Mouse (Mus musculus) mesoderm, embryonic 11.5 days (tissue): ENCODE results near the gene Sez6.
A peak's percentile ranks its signal among the peaks of the same experiment; 100 is the strongest.

ENCODE experiments used
- DNase-seq: peaks from one replicate; pipeline ENCODE4 v3.0.0-alpha.2; 2012; ENCODE audit warnings: low read depth, low spot score

The Sez6 gene

DNA sequence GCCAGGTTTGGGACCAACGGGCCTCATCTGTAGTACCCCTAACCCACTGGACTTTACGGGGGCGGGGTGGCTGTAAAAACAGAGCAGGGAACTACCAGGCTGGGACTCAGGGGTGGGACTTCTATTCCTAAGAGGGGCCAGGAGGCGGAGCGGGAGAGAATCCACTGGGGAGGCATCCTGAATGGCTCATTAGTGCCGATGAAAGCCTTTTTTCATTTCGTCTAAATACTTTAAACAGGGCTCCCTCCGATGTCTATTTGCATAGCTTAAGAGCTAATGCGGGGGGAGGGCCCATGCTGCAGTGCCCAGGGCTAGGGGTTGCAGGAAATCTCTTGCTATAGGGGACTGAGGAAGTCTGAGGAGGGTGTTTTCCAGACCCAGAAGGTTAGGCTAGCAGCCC, 17.3 kb downstream of the Sez6 start:
- DNase-seq, result peak; percentile 52

DNA sequence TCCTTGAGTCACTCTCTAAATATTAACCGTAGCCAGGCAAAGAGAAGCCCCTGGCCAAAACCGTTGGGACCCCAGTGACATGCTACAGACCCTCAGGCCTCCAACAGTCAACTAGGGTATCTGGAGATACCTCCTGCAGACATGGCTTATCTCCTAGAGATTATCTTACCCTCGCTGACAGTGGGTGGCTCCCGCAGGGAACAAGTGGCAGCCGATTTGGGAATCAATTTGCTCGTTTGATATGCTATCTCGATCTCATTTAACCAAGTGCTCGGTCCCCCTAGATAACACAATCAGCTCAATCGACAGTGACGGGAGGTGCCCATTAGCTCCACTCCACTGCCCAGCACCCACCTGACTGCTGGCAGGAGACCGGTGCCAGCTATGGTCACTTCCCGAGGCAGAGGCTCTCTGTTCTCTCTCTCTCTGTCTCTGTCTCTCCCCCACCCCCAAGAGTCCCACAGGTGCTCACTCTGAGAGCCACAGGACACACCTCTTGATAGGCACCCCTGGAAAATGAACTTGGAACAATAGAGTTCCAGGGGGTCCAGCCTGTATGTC, 19.6 kb downstream of the Sez6 start:
- DNase-seq, result no peak

DNA sequence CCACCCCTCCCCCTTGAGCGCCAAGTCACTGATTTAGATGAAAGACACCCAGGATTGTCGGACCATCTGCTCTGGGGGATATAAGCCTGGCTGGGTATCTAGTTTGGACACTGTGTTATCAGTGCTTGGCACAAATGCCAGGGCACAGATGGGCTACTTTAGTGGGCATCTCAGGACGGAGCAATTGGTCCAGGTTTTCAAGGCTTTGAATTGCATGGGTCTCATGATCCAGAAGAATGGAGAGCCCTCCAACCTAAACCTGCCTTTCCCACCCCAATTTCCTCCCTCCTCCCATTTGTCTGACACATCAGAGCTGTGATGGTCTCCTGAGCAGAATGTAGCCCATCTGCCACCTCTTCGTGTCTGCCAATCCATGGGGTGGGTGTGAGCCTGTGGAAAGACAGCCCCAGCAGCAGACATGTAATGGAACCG, 20.2 kb downstream of the Sez6 start:
- DNase-seq, result no peak

DNA sequence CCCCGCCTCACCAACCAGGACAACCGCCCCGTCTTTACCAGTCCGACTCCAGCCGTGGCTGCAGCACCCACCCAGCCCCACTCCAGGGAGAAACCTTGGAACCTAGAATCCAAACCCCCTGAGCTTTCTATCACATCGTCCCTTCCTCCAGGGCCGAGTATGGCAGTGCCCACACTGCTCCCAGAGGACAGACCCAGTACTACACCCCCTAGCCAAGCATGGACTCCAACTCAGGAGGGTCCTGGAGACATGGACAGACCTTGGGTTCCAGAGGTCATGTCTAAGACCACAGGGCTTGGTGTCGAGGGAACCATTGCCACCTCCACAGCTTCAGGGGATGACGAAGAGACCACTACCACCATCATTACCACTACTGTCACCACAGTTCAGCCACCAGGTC, 23.1 kb downstream of the Sez6 start:
- DNase-seq, result peak; percentile 45

DNA sequence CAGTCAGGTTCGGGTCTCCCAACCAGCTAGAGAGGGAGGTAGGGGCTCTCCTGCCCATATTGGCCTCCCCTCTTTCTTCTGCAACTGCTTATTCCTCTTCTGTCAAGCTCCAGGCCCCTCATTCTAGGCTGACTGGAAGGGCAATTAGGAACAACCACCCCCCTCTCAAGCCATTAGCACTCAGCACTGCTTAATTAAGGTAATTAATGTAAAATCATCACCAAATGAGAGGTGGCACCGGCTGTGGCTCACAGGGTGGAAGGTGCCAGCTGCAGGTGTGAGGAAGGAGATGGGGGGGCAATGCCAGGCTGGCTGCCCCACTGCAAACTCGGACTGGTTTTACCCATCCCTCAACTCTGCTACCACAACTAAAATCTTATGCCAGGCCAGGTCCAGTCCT, 25.8 kb downstream of the Sez6 start:
- DNase-seq, result no peak

DNA sequence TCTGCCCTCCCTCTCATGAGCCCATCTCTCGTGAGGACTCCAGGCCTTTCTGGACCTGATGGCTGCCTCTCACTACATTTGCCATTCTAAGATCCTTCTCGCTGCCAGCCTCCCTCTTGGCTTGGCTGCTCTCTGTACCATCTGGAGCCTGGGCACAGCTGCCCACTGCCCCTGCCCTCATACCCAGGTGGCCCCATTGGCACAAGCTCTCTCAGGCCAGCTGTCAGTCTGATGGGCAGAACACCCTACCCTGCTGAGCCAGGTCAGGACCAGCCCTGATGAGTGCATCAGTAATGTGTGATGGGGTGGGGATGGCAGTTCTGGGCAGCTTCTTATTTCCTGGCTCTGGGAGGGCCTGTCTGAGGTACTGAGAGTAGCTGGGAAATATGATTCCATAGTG, 27.7 kb downstream of the Sez6 start:
- no peak for DNase-seq

DNA sequence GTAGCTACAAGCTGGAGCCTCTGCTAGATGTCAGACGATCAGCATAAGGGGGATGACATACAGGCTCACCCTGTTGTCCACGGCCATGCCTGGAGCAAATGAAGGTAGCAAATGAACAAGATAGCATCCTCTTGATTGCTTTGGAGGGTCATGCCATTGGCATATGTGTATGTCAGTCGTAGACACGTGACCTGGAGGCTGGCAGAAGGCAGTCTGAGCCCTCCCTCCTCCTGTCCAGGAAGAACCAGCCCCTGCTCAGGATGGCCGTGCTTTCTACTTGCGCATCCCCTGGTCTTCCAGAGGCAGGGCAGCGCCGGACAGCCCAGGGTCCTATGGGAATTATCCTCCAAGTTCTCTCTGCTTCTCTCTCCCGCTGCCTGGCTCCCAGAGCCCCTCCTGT, 28.3 kb downstream of the Sez6 start:
- no peak for DNase-seq

DNA sequence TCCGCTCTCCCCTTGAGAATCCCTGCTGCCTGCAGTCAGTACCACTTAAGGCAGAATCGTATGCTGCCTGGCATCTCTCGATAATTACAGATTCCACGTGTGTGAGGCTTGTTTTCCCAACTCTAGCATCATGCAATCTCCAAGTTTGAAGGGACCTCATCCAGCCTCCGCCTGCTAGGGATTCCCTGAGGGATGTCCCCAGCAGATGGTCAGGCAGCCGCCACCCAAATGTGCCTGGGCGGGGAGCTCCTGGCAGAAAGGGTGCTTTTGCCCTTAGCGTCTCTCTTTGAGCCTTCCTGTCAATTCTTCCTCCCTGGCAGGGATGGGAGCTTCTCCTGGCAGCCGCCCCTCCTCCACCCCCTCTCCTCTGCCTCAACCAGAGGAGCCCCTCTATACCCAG, 29.6 kb downstream of the Sez6 start:
- no peak for DNase-seq

DNA sequence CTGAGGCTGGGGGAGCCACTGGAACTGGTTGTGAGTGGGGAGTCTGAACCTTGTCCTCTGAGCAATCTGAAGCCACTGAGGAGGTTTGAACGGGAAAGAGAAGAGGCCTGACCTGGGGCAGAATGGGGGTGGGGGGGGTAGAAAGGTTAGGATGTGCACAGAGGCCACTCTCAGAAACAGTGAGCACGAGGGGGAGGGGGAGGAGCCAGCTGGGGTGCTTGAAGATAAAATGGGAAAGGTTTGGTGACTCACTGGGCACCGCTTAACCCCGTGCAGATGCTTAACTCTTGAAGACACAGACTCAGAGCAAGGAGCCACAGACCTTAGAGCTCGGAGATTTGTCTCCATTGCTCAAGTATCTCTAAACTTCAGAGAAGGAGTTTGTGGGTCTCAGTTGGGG, 30.3 kb downstream of the Sez6 start:
- no peak for DNase-seq

DNA sequence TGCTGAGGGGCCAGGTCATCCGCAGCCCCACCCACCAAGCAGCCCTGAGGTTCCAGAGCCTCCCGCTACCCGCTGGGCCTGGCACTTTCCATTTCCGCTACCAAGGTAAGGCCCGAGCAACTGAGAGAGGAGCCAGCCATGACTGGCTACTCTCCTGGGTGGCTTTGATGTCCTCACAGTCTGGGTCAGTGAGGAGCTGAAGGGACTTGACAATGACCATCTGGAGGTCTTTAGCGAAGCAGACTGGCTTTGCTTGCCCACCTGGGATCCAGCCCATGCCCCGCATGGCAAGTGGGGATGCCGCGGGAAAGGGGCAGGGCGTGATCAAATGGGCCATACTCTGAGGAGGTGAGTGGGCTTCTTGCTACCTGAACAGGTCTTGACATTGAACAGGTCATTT, 32.3 kb downstream of the Sez6 start:
- no peak for DNase-seq

DNA sequence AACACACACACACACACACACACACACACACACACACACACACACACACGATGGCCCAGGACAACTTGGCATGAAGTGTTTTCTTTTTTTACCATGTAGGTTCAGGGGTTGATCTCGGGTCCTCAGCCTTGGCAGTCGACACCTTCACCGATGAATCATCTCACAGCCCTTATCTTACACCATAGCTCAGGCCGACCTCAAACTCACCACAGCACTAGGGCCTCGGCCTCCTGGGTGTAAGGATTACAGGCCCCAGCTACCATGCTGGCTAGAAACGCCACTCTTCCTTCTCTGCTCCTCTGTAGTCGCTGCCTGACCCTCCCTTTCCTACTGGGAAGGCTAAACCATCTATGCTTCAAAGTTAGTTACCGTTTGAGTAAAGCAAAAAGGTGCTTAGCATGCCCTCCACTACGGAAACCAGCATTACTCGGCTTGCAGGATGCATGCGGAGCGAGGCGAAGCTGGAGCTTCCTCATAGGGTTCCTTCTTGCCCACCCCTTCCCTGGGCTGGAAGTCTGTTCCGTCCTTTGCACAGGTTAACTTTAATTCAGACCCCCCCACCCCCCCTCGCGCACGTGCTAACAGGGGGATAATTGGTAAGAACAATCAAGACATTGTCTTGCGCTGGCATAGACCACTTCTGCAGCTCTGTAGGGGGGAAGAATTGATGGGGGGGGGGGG, 34.0 kb downstream of the Sez6 start:
- DNase-seq, result no peak

DNA sequence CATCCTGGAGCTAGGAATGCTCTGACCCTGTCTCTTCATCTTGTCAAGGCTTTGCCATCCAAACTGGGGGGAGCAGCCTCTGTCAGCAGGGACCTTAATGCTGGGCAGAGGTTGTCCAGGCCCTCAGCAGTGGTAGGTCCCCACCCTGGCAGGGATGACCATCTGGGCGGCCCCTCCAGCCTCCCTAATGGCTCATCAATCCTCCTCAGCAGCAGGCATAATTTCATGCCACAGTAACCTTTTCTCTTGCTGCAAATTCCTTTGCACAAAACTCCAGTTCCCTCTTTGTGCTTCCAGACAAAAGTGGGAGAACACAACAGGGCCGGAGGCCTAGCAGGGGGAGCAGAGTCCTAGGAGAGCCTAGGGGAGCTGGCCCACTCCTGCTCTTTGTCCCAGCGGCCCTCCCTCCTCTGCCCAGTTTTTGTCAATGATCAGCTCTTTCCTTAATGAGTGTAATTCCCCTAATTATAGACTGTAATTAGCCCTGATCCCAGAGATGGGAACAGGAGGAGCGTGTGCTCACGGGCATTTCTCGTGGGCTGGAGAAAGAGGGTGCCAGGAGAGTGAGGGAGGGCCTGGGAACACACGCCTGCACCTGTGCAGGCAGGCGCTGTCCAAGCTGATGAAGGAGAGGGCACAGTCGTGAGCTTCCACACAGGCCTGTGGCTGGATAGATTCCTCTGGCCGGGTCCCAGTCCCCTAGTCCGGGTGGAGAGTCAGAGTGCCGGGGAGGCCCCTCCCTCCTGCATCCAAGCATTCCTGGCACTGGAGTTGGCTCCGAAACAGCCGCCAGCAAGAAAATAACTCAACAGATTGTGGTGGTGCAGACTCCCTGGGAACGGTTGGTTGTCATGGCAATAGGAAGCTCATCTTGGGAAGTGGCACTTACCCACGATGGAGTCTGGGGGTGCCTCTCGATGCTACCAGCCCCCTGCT, 34.8 kb downstream of the Sez6 start:
- DNase-seq, result peak; percentile 79

DNA sequence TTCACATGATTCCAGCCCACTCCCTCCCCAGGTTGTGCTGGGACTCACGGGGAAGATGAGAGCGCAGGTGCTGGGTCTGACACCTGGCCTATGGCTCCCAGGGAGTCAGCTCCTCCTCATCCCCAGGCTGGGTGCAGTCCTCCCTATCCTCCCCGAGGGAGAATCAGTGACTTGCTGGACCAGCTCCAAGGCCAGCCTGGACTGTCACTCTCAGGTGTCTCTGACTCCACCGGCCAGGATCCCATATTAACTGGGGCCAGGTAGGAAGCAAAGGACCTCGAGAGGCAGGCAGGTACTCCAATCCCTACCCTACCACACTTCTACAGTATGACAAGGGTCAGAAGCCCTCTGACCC, 35.4 kb downstream of the Sez6 start:
- DNase-seq, result no peak

DNA sequence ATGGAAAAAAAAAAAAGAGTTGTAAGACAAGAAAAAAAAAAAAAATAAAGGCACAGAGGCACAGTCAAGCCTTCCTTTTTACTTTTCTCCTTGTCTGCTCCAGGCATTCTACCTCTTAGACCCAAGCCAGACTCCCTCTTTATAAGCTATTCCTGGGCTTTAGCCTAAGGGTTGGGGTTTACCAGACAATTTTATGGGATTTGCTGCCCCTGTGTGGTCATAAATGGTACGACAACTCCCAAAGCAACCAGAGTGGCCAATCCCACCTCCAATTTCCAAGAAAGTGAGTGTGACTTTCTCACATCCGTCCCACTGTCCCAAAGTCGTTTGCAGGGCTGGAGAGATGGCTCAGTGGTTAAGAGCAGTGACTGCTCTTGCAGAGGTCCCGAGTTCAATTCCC, 36.5 kb downstream of the Sez6 start:
- DNase-seq, result peak; percentile 84

DNA sequence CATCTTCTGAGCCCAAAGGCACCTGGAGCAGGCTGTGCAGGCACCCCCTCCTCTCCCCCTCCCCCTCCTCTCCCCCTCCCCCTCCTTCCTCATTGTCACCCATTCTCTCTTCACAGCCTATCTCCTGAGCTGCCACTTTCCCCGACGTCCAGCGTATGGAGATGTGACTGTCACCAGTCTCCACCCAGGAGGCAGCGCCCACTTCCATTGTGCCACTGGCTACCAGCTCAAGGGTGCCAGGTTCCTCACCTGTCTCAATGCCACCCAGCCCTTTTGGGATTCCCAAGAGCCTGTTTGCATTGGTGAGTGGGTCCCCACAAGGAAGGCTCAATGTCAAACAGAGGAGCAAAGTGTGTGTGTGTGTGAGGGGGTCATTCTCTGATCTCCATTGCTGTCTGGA, 38.2 kb downstream of the Sez6 start:
- no peak for DNase-seq

DNA sequence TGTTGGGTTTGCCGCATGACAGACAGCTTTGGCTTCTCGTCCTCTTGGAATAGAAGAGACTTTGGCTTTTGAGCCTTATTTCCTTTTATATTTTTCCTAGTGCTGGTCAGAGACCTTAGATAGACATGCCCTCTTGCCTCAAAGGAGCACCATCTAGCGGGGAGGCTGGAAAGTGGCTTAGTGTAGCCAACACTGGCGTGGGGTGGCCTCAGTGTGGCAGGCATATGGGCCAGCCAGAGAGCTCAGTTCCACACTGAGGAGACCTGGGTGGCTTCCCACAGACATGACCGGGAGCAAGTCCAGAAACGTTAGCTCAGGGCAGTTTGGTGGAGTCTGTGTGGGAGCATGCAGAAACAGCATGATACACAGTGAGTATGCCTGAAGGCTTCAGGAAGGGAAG, 40.1 kb downstream of the Sez6 start:
- no peak for DNase-seq

DNA sequence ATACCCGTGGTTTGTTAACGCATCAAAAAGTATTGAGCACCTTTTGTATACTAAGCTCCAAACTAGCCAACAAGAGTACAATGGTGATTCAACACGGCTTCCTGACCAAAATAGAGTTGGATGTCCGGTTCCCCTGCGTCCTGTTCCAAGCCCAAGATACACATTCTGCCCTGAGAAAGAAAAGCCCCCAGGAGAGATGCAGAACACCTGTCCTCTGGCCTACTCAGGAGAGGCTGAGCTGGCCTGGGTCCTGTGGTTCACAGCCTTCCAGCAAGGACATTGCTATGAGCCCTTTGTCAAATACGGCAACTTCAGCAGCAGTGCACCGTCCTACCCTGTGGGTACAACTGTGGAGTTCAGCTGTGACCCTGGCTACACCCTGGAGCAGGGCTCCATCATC, 42.9 kb downstream of the Sez6 start:
- no peak for DNase-seq

DNA sequence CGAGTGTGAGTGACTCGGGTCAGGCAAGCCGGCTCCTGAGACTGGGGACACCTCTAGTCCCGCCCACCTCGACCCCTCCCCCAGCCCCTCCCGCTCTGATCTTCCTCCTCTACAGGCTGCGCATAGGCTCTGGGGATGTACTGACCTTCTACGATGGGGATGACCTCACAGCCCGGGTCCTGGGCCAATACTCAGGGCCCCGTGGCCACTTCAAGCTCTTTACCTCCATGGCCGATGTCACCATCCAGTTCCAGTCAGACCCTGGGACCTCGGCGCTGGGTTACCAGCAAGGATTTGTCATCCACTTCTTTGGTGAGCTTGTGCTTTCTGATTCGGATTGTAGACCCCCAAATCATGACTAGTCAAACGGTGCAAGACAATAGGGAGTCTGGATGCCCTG, 43.7 kb downstream of the Sez6 start:
- DNase-seq, result no peak

DNA sequence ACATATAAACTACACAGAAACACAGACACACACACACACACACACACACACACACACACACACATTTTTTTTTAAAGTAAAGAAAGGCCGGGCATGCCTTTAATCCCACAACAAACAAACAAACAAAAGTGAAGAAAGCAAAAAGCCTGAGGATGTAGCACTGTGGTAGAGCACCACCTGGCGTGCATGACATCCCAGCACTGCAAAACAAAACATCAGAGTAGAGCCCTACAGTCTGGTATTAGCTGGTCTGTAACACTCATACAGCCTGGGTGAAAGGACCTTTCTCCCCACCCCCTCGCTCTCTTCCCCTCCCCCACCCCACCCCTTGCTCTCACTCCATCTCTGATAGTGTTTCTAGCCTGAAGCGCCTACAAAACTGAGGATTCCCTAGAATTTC, 45.3 kb downstream of the Sez6 start:
- DNase-seq, result no peak

DNA sequence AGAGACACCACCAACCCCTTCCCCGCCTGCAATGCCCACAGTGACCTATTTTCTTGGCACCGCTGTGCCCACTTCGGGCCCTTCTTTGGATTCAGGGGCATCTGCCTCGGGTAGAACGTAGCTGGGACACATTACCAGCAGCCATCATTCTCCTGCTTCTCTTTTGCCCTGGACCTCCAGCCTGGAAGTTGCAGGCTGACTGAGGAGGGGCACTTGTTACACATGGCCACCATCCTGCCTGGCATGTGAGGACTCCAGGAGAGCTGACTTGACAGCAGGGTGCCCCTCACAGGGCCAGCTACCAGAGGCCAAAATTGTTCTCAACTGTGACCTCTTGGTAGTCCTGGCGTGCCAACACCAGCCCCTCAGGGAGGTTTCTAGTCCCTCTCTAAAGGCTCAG, 47.6 kb downstream of the Sez6 start:
- no peak for DNase-seq

DNA sequence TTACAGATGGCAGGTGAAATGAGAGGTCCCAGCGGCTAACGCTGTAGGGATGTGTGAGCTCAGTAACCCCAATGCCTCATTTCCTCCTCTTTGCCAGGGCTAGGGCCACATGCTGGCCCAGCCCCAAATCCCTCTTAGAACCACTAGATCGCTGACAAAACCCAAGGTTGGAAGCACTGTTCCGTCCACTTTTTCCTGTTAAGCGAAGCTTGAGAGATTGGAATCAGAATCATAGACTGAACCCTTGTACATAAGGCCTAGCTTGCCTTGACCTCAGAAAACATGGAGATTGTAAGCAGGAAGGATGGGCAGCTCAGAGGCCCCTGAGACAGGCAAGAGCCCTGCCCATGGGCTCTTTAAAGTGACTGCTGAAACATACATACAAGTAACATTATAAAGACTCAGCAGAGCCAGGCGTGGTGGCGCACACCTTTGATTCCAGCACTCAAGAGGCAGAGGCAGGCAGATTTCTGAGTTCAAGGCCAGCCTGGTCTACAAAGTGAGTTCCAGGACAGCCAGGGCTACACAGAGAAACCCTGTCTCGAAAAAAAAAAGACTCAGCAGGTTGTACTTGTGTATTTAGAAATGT, 48.7 kb downstream of the Sez6 start:
- DNase-seq, result no peak
